Mouse (Mus musculus) forebrain, embryonic 16.5 days (tissue): Measurements from ENCODE around the gene 4933430I17Rik. TPM values are rescaled to one million over a fixed set of nuclear protein-coding genes. Genes with fewer than 3 reads are reported as not detected.

Experiments used
- ATAC-seq: fragments of 200-750 bp; cut with Nextera tagmentation; 2 replicates; pipeline ENCODE4 v1.8.0; 2017; ENCODE audit warnings: mild to moderate bottlenecking, moderate library complexity
- H3K27ac ChIP-seq: fragments of 300-500 bp; sonication (generic); 2 replicates; pipeline ENCODE4 v1.5.1; 2014; ENCODE audit warnings: low read length, control low read depth
- H3K27me3 ChIP-seq: fragments of 300-500 bp; sonication (generic); replicated peaks from 2 replicates; pipeline ENCODE4 v1.6.1; 2014; ENCODE audit warnings: low read length; ENCODE audit not compliant: control insufficient read depth, insufficient read depth
- H3K36me3 ChIP-seq: fragments of 300-500 bp; sonication (generic); 2 replicates; pipeline ENCODE4 v1.6.1; 2014; ENCODE audit not compliant: control insufficient read depth, insufficient read depth
- H3K4me1 ChIP-seq: fragments of 300-500 bp; sonication (generic); replicated peaks from 2 replicates; pipeline ENCODE4 v1.6.1; 2014; ENCODE audit warnings: low read length; ENCODE audit not compliant: control insufficient read depth, insufficient read depth
- H3K4me2 ChIP-seq: fragments of 300-500 bp; sonication (generic); 2 replicates; pipeline ENCODE4 v1.6.1; 2014; ENCODE audit warnings: mild to moderate bottlenecking, low read length, control low read depth
- H3K4me3 ChIP-seq: fragments of 300-500 bp; sonication (generic); replicated peaks from 2 replicates; pipeline ENCODE4 v1.5.1; 2014; ENCODE audit warnings: mild to moderate bottlenecking, low read length, control low read depth
- H3K9ac ChIP-seq: fragments of 300-500 bp; sonication (generic); replicated peaks from 2 replicates; pipeline ENCODE4 v1.6.1; 2014; ENCODE audit warnings: low read depth, low read length, control low read depth
- H3K9me3 ChIP-seq: fragments of 300-500 bp; sonication (generic); 2 replicates; pipeline ENCODE4 v1.6.1; 2016; ENCODE audit warnings: low read length; ENCODE audit not compliant: control insufficient read depth
- WGBS: fragments of 180-500 bp; shearing (Covaris S2); extraction: QIAGEN DNeasy Blood & Tissue Kit; methylation state at CpG from one replicate; pipeline ENCODE4 v1.1.7; 2014; 5-methylcytosine and 5-hydroxymethylcytosine counted together
- polyA plus RNA-seq: library from polyadenylated mRNA; unstranded; fragments of >200 nt; fragmentation: Nextera tagmentation; extraction: Ambion mirVana; gene quantifications from 2 replicates; pipeline ENCODE4 v1.2.1, GENCODE M21; 2015

The 4933430I17Rik gene
- polyA plus RNA-seq, 1 experiment from 2014 or later: 0.61 TPM

DNA sequence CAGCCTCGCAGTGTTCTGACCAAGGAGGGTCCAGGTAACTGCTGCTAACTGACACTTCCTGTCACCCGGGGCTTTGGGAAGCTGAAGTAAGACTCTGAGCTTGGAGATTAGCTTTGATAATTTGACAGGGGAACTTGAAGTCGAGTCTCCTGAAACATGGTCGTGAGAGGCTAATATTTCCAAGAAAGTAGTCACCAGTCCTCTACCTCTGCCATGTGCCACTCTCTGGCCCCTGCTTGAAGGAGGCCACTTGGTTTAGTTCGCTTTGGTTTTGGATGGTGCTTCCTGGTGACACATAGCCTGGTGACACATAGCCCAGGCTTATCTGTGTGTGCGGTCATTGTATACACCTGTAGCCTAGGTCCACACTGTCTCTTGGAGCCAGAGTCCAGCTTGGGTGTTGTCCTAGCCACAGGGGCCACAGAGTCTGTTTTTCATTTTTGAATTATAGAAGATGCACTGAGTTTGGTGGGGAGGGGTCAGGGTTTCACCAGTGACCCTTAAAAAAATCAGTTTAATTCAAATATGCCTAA is 34.7 kb downstream of the 4933430I17Rik start, which contains the start of gene Rgs3:
Rgs3 (plus strand) TSS at position 51 of the 533 bp plus-strand sequence.
- ATAC-seq: no peak
- no peak within 1 kb of the TSS for H3K27ac ChIP-seq
- no peaks in the 10 kb centered on the region for H3K27me3 ChIP-seq
- H3K9me3 ChIP-seq: no peaks in the 10 kb centered on the region
- 0 out of 2 replicates have a peak, but pooled peaks cover 3% of the 10 kb centered on the region for H3K4me1 ChIP-seq
- no peaks in the 10 kb centered on the region for H3K36me3 ChIP-seq
- WGBS: 70% methylated on average over 6 of the region's 6 CpGs
- no peak within 1 kb of the TSS for H3K4me2 ChIP-seq
- no peak within 1 kb of the TSS for H3K9ac ChIP-seq
- no peak within 1 kb of the TSS for H3K4me3 ChIP-seq

DNA sequence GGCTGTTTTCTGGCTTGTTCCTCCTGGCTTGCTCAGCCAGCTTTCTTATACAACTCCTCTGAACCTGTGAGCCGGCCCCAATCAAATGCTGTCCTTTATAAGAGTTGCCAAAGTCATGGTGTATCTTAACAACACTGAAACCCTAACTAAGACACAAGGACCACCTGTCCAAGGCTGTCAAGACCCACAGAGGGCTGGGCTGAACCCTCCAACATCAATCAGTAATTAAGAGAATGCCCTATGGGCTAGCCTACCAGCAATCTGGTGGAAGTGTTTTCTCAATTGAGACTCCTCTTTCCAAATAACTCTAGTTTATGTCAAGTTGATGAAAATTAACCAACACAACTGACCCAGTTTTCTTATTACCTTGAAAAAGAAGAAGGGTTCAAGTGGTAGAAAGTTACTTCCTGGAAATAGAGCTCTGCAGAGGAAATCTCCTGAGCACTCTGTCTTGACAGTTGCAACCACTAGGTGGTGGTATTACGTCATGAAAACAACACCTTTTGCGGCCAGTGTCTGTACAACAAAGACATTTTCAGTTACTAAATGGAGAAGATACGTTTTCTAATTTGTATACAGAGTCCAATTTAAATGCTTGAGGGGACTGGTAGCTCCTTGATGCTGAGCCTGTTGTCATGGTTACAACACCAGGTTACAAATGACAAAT is 35.9 kb downstream of the 4933430I17Rik start:
- no peak overlapping the region for H3K27ac ChIP-seq
- H3K27me3 ChIP-seq: no peaks in the 10 kb centered on the region
- H3K36me3 ChIP-seq: no peaks in the 10 kb centered on the region
- H3K9ac ChIP-seq: 0 out of 2 replicates have a peak overlapping the region, but pooled peaks have one; percentile 12
- ATAC-seq: peak; percentile 76
- H3K9me3 ChIP-seq: no peaks in the 10 kb centered on the region
- H3K4me3 ChIP-seq: no peak overlapping the region
- H3K4me1 ChIP-seq: 0 out of 2 replicates have a peak, but pooled peaks cover 3% of the 10 kb centered on the region
- H3K4me2 ChIP-seq: no peak overlapping the region
- WGBS: 25% methylated on average over 4 of the region's 4 CpGs

DNA sequence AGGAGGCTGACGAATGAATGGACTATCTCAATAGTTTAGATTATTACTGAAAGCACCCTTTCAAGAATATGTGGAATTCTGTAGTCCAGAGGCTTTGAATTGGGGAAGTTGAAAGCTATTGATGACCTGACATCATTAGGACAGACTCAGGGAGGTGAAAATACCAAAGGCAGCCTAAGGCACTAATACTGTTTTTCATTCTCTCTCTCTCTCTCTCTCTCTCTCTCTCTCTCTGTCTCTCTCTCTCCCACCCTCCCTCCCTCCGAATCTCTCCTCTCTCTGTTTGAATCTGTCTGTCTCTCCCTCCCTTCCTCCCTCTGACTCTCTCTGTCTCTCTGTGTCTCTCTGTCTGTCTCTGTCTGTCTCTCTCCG is 36.4 kb downstream of the 4933430I17Rik start:
- H3K36me3 ChIP-seq: no peaks in the 10 kb centered on the region
- H3K4me2 ChIP-seq: no peak overlapping the region
- no peak overlapping the region for H3K4me3 ChIP-seq
- ATAC-seq: peak; percentile 14; the same call in 1 of the 2 replicates
- H3K27ac ChIP-seq: no peak overlapping the region
- WGBS: 19% methylated on average over 3 of the region's 3 CpGs
- H3K4me1 ChIP-seq: 0 out of 2 replicates have a peak, but pooled peaks cover 3% of the 10 kb centered on the region
- H3K27me3 ChIP-seq: no peaks in the 10 kb centered on the region
- H3K9me3 ChIP-seq: no peaks in the 10 kb centered on the region
- H3K9ac ChIP-seq: 0 out of 2 replicates have a peak overlapping the region, but pooled peaks have one; percentile 12

DNA sequence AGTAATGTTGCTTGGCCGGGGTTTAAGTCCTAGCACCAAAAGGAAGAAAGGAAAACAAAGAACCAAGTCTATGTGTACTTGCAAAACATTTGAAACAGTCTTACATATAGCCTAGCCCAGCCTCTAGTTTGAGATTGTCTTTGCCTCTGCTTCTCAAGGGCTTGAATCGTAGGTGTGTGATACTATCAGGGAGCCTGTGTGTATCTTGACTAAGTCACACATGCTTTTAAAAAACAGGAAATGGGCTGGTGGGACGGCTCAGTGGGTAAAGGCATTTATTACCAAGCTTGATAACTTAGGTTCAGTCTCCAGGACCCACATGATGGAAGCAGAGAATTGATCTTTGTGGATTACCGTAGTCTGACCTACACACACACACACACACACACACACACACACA is 36.8 kb downstream of the 4933430I17Rik start:
- Histone ChIP-seq H3K27me3 (no peaks in the 10 kb centered on the region), H3K36me3 (no peaks in the 10 kb centered on the region), H3K4me3 (no peak overlapping the region), H3K9ac (no peak overlapping the region), H3K4me2 (no peak overlapping the region), H3K27ac (no peak overlapping the region), H3K9me3 (no peaks in the 10 kb centered on the region), H3K4me1 (0 out of 2 replicates have a peak, but pooled peaks cover 3% of the 10 kb centered on the region)
- ATAC-seq: no peak
- WGBS: 69% methylated on average over 4 of the region's 4 CpGs

DNA sequence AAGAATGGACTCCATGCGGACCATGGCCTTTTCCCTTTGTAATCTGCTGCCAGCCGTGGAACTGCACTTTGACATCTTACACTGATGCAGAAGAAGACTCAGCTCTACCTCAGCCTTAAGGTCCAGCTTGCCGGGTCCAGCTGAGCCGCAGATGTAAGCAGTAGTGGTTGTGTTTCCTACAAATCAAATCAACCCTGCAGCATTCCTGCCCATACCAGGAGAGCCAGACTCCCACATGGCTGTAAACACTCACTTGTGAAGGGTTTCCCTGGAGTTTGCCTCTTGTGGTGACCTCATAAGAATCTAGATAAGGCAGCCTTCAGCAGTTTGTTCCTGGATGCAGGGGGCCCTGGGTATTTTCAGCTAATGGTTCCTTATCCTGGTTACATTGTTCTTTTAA is 41.4 kb downstream of the 4933430I17Rik start:
- no peaks in the 10 kb centered on the region for H3K9me3 ChIP-seq
- ATAC-seq: no peak
- H3K4me3 ChIP-seq: no peak overlapping the region
- 90% methylated on average over 4 of the region's 4 CpGs for WGBS
- no peak overlapping the region for H3K9ac ChIP-seq
- 0 out of 2 replicates have a peak, but pooled peaks cover under 1% of the 10 kb centered on the region for H3K4me1 ChIP-seq
- no peak overlapping the region for H3K4me2 ChIP-seq
- no peaks in the 10 kb centered on the region for H3K36me3 ChIP-seq
- H3K27me3 ChIP-seq: no peaks in the 10 kb centered on the region
- H3K27ac ChIP-seq: no peak overlapping the region

DNA sequence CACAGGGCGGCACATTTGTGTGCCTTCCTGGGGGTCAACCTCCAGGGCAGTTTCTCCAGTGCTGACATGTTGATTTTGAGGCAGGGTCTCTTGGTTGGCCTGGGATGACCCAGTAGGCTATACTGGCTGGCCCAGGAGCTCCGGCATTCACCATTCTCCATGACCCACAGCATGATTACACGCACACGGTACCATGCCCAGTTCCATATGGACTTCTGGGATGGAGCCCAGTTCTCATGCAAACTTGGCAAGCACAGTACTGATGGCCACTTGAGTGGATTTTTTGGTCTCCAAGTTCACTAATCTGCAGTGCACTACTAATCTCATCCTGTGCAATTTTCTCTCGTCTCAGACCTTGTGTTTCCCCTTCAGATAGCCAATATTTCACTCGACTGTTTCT is 42.5 kb downstream of the 4933430I17Rik start:
- Histone ChIP-seq H3K9me3 (no peaks in the 10 kb centered on the region), H3K4me3 (no peak overlapping the region), H3K9ac (no peak overlapping the region), H3K27me3 (no peaks in the 10 kb centered on the region), H3K36me3 (no peaks in the 10 kb centered on the region), H3K4me1 (no peaks in the 10 kb centered on the region), H3K27ac (no peak overlapping the region), H3K4me2 (no peak overlapping the region)
- 79% methylated on average over 6 of the region's 6 CpGs for WGBS
- no peak for ATAC-seq

DNA sequence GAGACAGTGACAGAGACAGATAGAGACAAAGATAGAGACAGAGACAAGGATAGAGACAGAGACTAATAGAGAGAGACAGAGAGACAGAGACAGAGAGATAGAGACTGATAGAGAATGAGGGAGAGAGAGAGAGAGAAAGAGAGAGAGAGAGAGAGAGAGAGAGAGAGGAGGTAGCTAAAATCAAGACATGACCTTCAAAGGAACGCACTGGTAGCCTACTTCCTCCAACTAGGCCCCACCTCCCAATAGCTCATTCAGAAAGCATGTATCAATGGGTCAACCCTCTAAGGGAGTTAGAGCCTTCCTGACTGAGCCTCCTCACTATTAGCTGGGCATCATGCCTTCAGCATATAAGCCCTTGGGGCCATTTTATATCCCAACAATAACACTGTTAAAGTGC is 43.2 kb downstream of the 4933430I17Rik start:
- no peaks in the 10 kb centered on the region for H3K9me3 ChIP-seq
- no peak for ATAC-seq
- H3K4me1 ChIP-seq: no peaks in the 10 kb centered on the region
- H3K4me3 ChIP-seq: no peak overlapping the region
- H3K9ac ChIP-seq: no peak overlapping the region
- H3K27ac ChIP-seq: no peak overlapping the region
- WGBS: 89% methylated on average over 1 of the region's 1 CpGs
- no peaks in the 10 kb centered on the region for H3K36me3 ChIP-seq
- no peak overlapping the region for H3K4me2 ChIP-seq
- H3K27me3 ChIP-seq: no peaks in the 10 kb centered on the region

DNA sequence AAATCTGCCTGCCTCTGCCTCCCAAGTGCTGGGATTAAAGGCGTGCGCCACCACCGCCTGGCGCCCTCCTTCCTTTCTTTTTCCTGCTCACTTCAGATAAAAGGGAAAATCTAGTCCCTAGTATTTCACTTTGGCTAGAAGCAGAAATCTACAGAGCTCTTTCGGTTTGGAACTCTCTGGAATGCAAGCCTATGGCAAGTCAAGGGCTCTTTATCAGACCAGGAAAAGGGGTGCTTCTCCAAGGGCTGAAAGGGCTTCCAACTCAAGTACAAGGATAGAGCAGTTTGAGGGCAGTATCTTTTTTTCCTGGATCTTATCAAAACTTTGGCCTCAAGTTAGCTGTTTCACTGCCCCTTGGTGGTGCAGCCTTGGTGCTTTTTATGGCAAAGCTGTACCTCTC is 44.4 kb downstream of the 4933430I17Rik start:
- WGBS: 94% methylated on average over 5 of the region's 5 CpGs
- ATAC-seq: no peak
- H3K9ac ChIP-seq: no peak overlapping the region
- H3K9me3 ChIP-seq: no peaks in the 10 kb centered on the region
- no peak overlapping the region for H3K27ac ChIP-seq
- H3K4me3 ChIP-seq: no peak overlapping the region
- H3K27me3 ChIP-seq: no peaks in the 10 kb centered on the region
- no peaks in the 10 kb centered on the region for H3K4me1 ChIP-seq
- no peaks in the 10 kb centered on the region for H3K36me3 ChIP-seq
- no peak overlapping the region for H3K4me2 ChIP-seq

DNA sequence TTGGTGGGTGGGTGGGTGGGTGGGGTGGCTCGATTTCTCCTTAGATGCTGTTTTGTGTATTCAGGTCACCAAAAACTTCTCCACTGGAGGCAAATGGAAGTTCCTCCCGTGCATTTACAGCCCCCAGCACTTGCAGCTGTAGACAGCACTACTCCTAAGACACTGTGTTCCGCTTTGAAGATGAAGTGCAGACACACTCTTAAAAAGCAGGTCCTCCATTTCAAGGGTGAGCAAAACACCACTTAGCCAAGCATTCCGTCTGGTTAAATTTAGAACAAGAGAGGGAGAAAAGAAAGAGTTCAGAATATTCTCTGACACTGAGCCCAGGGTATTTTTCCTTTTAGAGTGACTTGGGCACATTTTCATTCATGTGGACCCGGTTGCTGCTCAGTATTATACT is 44.9 kb downstream of the 4933430I17Rik start:
- ATAC-seq: no peak
- no peaks in the 10 kb centered on the region for H3K27me3 ChIP-seq
- H3K9me3 ChIP-seq: no peaks in the 10 kb centered on the region

More for the DNA sequence above, 44.9 kb downstream of the 4933430I17Rik start:
- H3K36me3 ChIP-seq: no peaks in the 10 kb centered on the region
- no peak overlapping the region for H3K9ac ChIP-seq
- H3K27ac ChIP-seq: no peak overlapping the region
- no peak overlapping the region for H3K4me2 ChIP-seq
- 76% methylated on average over 5 of the region's 5 CpGs for WGBS
- H3K4me1 ChIP-seq: no peaks in the 10 kb centered on the region
- no peak overlapping the region for H3K4me3 ChIP-seq
